Mouse (Mus musculus): ENCODE results near the gene Dll1.

Dll1 gene

DNA sequence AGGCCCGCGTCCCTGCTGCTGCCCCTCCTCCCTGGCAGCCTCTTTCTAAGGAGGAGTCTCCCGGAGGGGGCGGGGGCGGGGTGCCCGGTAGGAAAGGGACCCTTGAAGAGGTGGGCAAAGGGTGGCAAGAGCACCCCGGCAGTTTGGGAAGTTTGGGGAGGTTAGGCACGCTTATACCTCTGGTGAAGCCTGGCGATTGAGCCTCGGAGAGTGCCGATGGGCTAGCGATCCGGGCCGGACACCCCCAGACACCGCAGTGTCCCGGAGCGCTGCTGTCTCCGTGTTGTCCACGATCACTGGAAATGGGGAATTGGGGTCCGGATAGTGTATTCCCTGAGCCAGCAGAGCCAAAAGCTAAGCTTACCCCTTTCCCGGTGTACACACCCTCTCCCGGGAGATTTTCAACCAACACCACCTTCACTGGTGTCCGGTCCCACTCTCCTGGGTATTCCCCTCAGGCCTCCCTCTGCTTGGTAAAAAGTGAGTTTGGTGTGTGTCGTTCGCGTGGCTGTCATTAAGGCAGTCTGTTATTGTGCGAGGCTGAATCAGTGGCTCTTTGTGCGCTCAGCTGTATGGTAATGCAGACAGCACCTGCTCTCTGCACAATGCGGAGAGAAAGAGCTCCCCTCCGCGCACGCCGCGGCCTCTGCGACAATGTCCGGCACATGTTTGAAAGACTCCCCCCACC, at the start of gene Dll1:
TSS of gene Dll1 (minus strand) at position 379 of the 688 bp plus-strand sequence.
- DNase-seq (ENCODE audit: low read depth, low spot score): no peak

DNA sequence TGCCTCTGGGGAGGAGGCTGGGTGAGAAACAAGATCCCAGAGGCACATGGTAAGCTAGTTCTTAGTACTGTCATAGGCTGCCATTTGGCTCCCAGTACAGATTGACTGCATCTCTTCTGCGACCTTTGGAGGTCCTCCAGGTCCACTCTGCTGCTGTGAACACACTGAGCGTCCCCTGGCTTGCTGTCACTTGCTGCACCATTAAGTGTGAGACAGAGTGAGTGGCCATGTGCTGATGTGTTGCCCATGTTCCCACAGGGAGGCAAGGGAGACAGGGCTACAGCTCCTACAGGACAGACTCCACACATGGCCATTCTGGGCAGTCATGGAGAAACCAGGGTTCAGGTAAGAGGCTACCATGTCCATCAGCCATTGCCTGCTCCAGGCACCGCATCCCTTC, 49.3 kb upstream of the Dll1 start:
- no peak for DNase-seq (ENCODE audit: low read depth, low spot score)

DNA sequence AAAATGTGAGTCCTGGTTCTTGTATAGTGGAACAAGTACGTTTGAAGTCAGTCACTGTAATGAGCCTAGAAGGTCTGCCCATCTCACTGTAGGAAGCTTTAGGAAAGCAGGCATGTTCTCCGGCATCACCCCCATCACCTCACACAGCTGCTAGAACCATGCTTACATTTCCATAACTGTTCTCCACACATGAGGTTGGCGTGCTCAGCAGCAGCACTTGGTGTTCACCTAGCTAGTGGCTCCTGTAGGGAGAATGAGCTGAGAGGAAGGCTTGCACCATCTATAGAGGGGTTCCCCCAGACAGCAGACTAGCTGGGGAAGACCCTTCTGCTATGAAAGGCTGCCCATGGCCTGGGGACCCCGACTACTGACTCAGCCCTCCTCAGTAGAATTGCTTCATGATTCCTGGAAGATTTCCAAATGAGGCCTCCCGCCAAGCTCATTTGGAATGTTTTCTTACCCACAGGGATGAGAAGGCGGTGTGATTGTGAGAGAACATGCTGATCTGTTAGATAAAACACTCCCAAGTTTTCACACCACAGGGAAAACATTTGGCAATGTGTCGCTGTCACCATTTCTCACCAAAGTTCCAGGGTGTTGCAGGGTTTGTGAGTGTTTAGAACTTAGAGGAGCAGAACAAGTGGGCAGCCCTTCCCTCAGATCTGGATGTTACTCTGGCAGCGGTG, 46.6 kb upstream of the Dll1 start:
- peak; percentile 91 for DNase-seq (ENCODE audit: low read depth, low spot score)

DNA sequence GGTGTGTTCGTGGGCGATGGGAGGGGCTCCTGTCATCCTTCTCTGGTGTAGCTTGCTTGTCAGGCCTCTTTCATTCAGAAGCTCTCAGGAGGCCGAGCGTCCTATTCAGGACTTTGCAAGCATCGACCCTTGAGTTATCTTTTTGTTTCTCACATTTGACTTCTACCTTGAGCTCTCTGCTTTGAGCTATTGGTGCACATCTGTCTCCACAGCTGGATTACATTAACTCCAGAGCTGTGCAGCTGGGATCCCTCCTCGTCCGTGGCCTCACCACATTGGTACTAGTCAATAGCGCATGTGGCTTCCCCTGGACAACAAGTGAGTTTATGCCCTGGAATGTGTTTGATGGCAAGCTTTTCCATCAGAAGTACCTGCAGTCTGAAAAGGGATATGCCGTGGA, 46.0 kb upstream of the Dll1 start:
- DNase-seq (ENCODE audit: low read depth, low spot score): no peak

DNA sequence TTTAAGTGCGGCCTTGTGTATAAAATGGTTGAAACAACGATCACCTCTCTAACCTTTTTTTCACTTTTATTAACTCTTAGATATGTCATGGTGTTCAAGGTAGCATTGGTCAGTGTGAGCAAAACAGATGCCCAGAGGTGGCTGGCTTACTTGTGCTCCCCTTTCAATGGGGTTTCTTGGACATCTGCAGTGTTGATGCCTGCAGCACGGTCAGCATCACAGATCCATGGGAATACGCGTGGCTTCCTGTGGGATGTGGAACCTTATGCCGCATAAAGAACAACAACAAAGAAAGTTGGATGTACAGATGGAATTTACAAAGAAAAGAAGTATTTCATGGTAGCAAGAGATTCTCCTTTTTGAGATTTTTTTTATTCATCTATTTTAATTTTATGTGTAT, 44.8 kb upstream of the Dll1 start:
- no peak for DNase-seq (ENCODE audit: low read depth, low spot score)

DNA sequence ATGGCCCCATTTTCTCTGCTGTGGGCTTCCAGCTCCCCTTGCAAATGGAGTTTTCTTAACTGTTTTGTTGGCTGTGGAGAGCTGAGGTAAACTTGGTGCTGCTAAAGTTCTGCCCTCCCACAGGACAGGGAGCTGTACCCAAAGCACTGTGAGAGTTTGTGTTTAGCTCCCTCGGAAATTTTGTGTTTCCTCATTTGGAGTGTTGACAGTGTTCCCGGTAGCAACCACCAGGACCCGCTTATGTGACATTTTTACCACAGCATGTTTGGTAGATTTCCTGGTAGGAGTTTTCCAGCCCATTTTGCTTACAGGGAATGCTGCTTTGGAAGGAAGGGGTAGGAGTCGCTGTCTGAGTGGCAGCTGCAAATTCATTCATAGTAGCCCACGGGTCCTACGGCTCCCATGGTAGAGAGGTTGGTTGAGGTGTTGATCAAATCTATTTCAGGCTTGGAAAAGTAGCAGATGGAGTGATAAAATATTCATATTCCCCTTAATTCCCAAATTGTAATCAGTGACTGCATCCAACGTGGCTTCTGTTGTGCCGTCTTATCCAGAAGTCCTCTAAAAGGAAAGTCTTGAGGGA, 43.4 kb upstream of the Dll1 start:
- DNase-seq (ENCODE audit: low read depth, low spot score): peak; percentile 60

DNA sequence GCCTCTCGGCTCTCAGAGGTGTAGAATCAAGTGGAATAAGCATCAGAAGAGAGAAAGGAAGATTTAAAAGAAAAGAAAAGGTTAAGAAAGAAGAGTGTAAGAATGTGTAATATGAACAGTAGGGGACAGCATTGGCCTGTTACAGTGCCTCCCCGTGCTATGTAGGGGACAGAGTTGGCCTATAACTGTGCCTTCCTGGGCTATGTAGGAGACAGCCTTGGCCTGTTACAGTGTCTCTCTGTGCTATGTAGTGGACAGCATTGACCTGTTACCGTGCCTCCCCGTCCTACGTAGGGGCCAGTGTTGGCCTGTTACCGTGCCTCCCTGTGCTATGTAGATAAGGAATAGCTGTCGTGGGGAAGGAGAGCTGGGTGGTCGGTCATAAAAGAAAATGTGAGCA, 42.9 kb upstream of the Dll1 start:
- no peak for DNase-seq (ENCODE audit: low read depth, low spot score)

DNA sequence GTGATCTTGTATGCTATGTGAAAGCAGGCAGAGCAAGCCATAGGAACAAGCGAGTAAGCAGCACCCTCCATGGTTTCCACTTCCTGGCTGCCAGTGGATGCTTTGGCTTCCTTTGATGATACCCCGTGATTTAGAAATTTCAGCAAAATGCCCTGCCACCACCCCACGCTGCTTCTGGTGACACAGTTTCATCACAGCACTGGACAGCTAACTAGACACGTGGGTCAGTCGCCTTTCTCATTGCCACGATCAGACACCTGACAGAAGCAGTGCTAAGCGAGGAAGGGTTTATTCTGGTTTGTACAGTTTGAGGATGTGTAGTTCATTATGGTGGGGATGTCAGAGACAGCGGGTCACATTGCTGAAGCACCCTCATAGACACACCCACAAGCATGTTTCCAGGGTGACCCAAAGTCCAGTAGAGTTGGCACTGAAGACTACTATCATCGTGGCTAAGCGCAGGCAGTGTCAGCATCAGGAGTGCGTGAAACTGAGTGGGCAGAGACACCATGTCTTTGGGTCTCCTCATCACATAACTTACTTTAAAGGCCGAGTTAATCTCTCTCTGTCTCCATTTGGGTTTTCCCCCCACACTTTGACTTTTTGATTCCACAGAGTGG, 40.0 kb upstream of the Dll1 start:
- DNase-seq (ENCODE audit: low read depth, low spot score): no peak

DNA sequence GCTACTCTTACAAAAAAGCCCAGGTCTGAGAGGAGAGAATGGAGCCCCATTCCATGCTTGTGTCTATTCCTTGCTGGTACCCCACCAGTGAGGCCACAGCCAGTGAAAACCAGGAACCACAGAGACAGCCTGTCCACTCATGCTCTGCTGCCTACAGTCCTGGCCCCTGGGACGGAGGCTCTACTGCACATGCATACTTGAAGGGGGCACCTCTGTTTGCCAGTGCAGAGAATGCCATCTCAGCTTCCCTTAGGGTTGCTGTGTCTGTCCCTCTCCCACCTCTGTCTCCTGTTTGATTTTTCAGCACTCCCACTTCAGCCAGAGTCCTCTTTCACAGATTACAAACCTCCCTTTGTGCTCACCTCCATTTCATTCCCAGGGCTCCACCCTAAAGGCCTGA, 34.2 kb upstream of the Dll1 start:
- no peak for DNase-seq (ENCODE audit: low read depth, low spot score)

DNA sequence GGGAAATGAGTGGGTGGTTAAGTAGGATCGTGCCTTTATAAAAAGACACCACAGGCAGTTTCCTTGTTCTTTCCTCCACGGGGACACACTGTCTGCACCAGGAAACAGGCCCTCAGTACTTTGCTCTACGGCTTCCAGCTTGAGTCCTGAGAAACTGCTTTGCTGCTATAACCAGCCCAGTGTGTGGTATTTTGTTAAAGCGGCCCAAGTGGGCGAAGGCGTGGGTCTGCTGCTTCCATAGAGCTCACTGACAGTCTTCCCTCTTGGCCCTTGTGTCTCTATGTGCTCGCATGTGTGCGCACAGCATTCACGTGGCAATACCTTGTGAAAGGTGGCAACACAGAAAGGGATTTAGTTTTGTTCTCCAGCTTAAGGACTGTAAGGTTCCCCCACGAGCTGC, 32.6 kb upstream of the Dll1 start:
- no peak for DNase-seq (ENCODE audit: low read depth, low spot score)

DNA sequence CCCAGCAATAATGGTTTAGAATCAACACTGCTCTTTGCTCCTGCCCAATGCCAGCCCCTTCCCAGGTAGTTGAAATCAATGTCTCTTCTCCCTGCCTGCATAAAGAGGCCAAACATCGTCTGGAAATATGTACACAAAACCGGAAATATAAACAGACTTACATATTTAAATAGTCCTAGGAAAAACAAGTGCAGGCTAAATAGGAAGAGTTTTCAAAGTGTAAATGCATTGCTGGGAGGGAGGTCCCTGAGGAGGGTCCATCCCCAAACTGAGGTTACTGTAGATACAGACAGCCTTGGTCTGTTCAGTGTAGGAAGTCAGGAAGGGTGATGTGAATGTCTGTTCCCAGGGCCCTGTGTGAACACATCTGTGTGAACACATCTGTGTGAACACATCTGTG, 29.9 kb upstream of the Dll1 start:
- DNase-seq (ENCODE audit: low read depth, low spot score): no peak

DNA sequence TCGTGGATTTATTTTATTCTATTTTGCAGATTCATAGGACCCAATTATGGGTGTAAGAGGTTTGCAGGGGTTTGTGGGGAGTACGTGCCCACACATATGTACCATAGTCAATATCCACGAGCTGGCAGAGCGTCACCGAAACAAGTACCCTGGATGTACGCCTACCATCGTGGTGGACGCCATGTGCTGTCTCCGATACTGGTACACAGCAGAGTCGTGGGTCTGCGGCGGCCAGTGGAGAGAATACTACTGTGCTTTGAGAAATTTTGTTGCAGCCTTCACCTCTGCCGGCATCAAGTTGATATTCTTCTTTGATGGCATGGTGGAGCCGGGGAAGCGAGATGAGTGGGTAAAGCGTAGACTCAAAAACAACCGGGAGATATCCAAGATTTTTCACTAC, 25.0 kb upstream of the Dll1 start:
- DNase-seq (ENCODE audit: low read depth, low spot score): no peak

DNA sequence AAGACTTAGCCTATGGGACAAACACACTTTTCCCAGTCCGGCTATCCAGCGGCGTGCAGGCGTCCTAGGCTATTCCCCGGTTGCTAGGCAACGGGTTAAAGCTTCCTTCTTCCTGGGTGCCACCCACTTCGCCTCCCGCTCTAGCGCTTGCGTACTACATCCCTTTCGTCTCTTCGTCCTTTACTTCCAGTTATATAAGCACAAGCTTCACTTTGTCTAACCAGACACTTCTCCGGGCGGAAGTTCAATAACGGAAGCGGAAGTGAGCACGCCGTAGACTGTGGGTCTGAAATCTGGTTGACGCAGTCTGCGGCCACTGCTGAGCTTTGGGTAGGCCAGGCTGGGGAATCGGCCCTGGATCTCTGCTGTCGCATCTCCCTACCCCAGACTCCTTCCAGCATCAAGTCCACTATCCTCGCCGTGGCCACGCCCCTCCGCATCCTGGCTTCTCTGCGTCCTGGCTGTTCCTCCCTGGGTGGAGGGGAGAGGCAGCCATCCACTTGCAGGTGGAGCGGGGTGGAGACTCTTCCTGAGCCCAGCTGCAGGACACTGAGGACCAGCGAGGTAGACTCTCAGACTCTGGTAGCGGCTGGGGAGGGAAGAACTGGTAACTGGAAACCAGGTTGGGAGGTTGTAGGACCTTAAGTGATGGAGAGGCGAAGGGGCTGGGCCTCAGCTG, 19.5 kb upstream of the Dll1 start, which contains the start of gene Fam120b:
TSS of gene Fam120b (plus strand) at position 206 of the 679 bp plus-strand sequence.
- DNase-seq (ENCODE audit: low read depth, low spot score): peak; percentile 98

DNA sequence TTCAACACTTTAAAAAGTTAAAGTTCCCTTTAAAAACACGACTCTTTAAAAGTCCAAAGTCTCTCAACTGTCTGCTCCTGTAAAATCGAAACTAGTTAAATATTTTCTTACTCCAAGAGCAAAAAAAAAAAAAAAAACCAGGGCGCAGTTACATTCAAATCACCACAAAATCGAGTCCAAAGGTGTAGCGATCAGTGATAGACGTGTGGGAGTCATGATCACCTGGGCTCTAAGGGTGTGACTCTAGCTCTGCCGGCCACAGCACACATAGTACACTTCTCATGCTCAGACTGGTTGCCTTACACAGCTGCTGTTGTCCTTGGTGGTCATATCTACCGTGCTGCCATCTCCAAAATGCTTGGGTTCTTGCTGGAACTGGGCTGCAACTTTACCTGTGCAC, 12.7 kb upstream of the Dll1 start:
- DNase-seq (ENCODE audit: low read depth, low spot score): no peak

DNA sequence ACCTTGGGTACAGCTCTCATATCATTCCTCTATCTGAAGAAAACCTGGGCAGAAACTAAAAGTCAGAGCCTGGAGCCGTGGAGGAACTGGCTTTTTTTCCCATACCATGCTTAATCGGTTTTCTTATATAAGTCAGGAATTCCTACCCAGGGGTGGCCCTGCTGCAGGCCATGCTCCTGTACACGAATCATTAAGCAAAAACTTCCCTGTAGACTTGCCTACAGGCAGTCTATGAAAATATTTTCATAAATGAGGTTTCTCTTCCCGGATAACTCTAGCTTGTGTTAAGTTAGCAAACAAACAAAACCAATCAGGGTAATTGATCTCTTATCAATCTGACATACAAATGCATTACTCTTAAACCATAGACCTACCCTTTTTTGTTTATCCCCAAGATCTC, 12.2 kb upstream of the Dll1 start:
- DNase-seq (ENCODE audit: low read depth, low spot score): no peak

DNA sequence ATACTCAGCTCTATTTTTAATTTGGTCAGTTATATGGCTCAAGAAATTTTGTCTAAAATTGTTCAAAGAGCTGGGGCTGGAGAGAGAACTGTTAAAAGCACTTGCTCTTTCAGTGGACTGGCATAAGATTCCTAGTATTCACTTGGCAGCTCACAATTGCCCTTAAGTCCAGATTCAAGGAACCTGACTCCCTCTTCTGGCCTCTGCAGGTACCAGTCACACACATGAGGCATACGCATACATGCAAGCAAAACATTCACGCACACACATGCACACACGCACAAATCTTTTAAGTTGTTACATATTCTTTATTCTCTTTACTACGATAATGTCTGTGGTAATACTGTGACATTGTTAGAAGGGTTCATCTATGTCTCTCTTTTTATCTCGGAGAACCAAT, 6.7 kb upstream of the Dll1 start:
- no peak for DNase-seq (ENCODE audit: low read depth, low spot score)

DNA sequence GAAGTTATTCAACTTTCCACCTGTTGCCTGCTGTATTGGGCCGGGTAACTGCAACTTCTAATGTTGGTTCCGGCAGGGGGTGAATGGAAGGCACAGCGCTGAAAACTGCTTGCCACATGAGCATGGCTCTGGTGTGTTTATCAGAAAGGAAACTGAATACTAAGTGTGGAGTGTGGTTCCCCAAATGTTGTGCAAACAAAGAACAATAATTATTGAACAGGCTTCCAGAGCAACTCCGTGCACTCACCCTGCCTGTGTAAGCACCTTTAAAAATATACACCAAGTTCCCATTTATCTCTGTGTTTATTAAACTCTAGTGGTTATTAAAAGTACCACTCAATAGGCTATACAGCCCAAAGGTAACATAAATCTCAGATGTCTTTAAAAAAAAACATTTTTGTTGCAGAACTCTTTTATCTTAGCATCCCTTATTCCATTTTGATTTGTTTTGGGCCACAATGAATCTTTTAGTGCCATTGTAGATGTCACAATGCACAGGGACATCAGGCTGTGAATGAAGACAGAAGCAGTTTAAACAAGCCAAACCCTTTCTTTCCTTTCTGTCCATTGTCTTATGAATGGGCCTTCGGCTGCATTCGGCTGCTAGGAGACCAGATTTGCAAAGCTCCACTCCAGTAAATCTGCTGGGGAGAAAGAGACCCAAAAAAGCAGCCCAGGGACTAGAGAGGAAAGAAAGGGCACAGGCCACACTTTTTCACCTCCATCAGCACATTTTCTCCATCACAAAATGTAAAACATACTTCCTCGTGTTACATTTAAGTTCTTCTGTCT, 5.4 kb upstream of the Dll1 start:
- DNase-seq (ENCODE audit: low read depth, low spot score): no peak

DNA sequence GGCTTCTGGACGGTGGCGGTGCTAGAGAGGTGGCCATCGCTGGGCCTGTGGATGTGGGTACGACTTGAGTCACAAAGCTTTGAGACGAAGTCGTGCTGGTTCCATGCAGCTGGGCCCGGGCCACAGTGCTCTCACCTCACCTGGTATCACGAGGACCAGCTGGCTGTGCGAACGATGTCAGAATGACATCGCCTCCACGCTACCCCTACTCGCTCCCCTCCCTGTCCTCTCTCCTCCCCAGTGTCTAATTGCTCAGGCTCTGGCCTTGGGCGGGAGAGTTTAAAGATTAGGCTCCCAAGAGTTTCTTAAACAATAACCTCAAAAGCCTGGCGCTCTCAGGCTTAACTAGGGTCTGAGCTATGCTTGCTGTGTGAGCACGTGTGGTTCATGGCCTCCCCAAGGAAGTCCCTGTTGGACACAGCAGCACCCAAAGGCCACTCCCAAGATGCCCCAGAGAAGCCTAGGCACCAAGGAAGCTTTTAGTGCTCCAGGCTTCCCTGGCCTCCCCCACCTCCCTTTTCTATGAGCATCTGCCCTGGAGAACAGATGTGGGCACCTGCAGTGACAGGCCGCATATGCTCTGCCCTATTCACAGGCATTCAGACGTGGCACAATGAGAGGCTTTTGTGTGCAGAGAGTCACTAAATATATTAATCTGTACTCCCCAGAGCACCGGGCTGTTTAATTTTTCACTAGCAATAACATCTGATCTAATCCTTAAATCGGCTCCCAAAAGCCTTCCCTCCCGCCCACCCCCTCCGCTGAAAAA, 4.6 kb upstream of the Dll1 start:
- no peak for DNase-seq (ENCODE audit: low read depth, low spot score)

DNA sequence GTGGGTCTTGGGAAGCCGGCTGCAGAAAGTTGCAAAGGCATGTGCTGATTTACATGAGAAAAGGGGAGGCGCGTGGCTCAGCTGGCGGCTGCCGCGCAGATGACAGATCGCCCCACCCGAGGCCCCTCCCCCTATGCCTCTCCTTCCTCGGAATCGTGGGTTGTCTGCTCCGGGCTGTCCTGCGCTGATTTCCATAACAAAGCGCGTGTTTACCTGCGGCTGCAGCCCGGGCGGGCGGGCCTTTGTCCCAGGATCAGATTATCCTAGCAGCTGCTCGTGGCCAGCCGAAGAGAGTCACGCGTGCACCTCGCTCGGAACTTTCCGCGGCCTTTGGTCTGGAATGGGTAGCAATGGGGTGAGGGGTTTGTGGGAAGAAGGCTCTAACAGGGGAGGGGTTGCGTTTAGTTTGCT, 4.0 kb upstream of the Dll1 start:
- DNase-seq (ENCODE audit: low read depth, low spot score): no peak

DNA sequence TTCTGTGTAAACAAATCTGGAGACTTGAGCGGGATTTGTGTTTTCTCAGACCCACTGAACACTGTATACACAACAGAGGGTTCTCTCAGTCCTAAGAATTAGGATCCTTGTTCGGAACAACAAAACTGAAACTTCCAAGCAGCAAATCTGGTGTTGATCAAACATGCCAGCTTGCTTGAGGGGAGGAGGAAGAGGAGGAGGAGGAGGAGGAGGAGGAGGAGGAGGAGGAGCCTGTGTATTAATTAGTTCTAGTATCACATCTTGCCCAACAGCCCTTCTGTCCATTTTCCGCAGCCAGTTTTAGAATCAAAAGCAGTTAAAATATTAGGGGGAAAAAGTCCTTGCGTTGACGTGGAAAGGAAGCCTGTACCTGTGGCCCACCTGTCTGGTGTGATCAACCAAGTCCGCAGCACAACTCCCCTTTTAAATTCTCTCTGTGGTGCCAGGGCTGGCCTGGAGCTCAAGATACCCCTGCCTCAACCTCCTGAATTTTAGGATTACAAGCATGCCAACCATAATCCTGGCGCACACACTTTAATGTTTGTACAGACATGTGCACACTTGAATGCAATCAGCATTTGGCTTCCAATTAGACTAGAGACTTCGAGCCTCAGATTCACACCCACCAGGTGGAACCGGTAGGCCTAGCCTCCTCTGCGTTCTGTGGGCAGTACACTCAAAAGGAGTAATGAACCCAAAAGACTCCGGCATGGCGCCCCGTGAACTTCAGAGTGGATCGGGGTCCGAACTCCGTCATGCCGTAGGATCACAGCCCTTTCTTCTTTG, 3.3 kb upstream of the Dll1 start:
- no peak for DNase-seq (ENCODE audit: low read depth, low spot score)

All from telencephalon, adult 2 months (tissue).